Mouse (Mus musculus) CH12.LX (cell line): Measurements from ENCODE around the gene Megf11.

Experiments used
- CTCF ChIP-seq, 2 experiments: IDR thresholded peaks in 1 of 2; conservative IDR thresholded peaks in 1 of 2; 2 replicates each; pipeline ENCODE4 v1.5.1; 2011 to 2012; ENCODE audit warnings: low read depth in 2 of 2, low read length in 2 of 2, improper control_type of control experiment in 1 of 2, inconsistent platforms in 1 of 2, mild to moderate bottlenecking in 1 of 2, moderate library complexity in 1 of 2
- ELF1 ChIP-seq: IDR thresholded peaks from 2 replicates; pipeline ENCODE4 v1.6.1; 2014; ENCODE audit warnings: low read depth, mild to moderate bottlenecking, inconsistent platforms, low read length, improper control_type of control experiment
- EP300 ChIP-seq: IDR thresholded peaks from 2 replicates; pipeline ENCODE4 v1.6.1; 2011; ENCODE audit warnings: low read length, improper control_type of control experiment
- IRF4 ChIP-seq: IDR thresholded peaks from 2 replicates; pipeline ENCODE4 v1.6.1; 2014; ENCODE audit warnings: low read depth, mild to moderate bottlenecking, inconsistent platforms, low read length, improper control_type of control experiment
- JUN ChIP-seq: IDR thresholded peaks from 2 replicates; pipeline ENCODE4 v1.6.1; 2011; ENCODE audit warnings: low read depth, mild to moderate bottlenecking, low read length, improper control_type of control experiment, moderate library complexity; ENCODE audit not compliant: insufficient read depth
- JUND ChIP-seq: conservative IDR thresholded peaks from 2 replicates; pipeline ENCODE4 v1.6.1; 2011; ENCODE audit warnings: low read depth, low read length, improper control_type of control experiment
- MAFK ChIP-seq: IDR thresholded peaks from 2 replicates; pipeline ENCODE4 v1.6.1; 2011; ENCODE audit warnings: low read length, improper control_type of control experiment; ENCODE audit not compliant: insufficient replicate concordance
- POLR2A ChIP-seq: IDR thresholded peaks from 2 replicates; pipeline ENCODE4 v1.6.1; 2011; ENCODE audit warnings: low read depth, mild to moderate bottlenecking, improper control_type of control experiment, low read length
- RCOR1 ChIP-seq: conservative IDR thresholded peaks from 2 replicates; pipeline ENCODE4 v1.6.1; 2012; ENCODE audit warnings: low read depth, mild to moderate bottlenecking, inconsistent platforms, low read length, improper control_type of control experiment
- UBTF ChIP-seq: IDR thresholded peaks from 2 replicates; pipeline ENCODE4 v1.6.1; 2012; ENCODE audit warnings: low read depth, mild to moderate bottlenecking, inconsistent platforms, low read length, improper control_type of control experiment, moderate library complexity
- ZMIZ1 ChIP-seq: IDR thresholded peaks from 2 replicates; pipeline ENCODE4 v1.6.1; 2012; ENCODE audit warnings: low read depth, mild to moderate bottlenecking, inconsistent platforms, low read length, improper control_type of control experiment

GRCm38 (mm10) chr9:64737406-64738201 lies 352.2 kb downstream of the Megf11 start, which contains the start of gene Rab11a:
- no peak for TF ChIP-seq JUN
- peak in 1 of 2 experiments; percentile 30; a peak in 2 of 4 replicates for TF ChIP-seq CTCF (conservative IDR thresholded peaks at IDR 0.05 in 1 of 2, IDR thresholded peaks at IDR 0.05 in 1 of 2; ENCODE audit: low read depth in 2 of 2, low read length in 2 of 2)
- no peak for TF ChIP-seq JUND
- peak; percentile 83 for TF ChIP-seq POLR2A
- TF ChIP-seq RCOR1, result 0 out of 2 replicates have a peak, but pooled peaks have one; percentile 22
- peak; percentile 97 for TF ChIP-seq ELF1
- TF ChIP-seq EP300, result no peak
- peak; percentile 63 for TF ChIP-seq IRF4
- TF ChIP-seq ZMIZ1, result 0 out of 2 replicates have a peak, but pooled peaks have one; percentile 40
- TF ChIP-seq UBTF, result peak; percentile 88
- TF ChIP-seq MAFK, result peak; percentile 97
